Mouse (Mus musculus) bone marrow macrophage, adult 2 months (primary cell): Measurements from ENCODE around the gene Pde8b. TPM values are rescaled to one million over a fixed set of nuclear protein-coding genes. Genes with fewer than 3 reads are reported as not detected.

Experiments used
- H3K27ac ChIP-seq: 2 replicates; pipeline ENCODE4 v1.5.1; 2012; ENCODE audit warnings: low read depth, low read length; ENCODE audit not compliant: insufficient read depth
- H3K4me1 ChIP-seq: 2 replicates; pipeline ENCODE4 v1.6.1; 2012; ENCODE audit warnings: low read length; ENCODE audit not compliant: control insufficient read depth, insufficient read depth
- H3K4me3 ChIP-seq: 2 replicates; pipeline ENCODE4 v1.5.1; 2012; ENCODE audit warnings: mild to moderate bottlenecking, low read length, moderate library complexity; ENCODE audit not compliant: insufficient read depth
- CTCF ChIP-seq: IDR thresholded peaks from 2 replicates; pipeline ENCODE4 v1.5.1; 2012; ENCODE audit warnings: low read depth, mild to moderate bottlenecking, low read length, moderate library complexity
- POLR2A ChIP-seq: IDR thresholded peaks from 2 replicates; pipeline ENCODE4 v1.6.1; 2012; ENCODE audit warnings: mild to moderate bottlenecking, low read depth, low read length, borderline replicate concordance
- polyA plus RNA-seq: library from polyadenylated mRNA; stranded (reverse); fragments of >200 nt; gene quantifications from 2 replicates; pipeline ENCODE4 v1.2.4, GENCODE M21; 2012; ENCODE audit not compliant: missing spikeins, insufficient read depth, insufficient read length

Pde8b gene
- polyA plus RNA-seq, 1 experiment = 4.9 TPM

DNA sequence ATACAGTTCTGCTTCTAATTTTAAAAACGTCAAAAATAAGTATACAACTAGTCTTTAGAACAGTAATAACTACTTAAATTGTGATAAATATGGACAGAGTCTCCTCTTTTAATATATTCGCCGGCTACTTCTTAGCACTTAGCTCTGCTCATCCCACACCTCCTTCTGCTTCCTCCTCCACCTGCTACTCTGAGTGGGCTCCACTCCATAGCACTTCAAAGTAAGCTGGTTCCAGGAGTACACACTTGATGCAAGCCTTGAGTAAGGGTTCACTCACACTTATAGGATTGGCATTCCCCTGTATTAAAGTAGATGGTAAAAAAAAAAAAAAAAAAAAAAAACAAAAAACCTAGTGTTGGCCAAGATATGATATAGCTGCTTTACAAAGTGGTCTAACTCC, 89.9 kb downstream of the Pde8b start:
- Histone ChIP-seq H3K27ac (no peak overlapping the region), H3K4me3 (no peak overlapping the region), H3K4me1 (no peaks in the 10 kb centered on the region)
- TF ChIP-seq POLR2A = no peak
- no peak for TF ChIP-seq CTCF

DNA sequence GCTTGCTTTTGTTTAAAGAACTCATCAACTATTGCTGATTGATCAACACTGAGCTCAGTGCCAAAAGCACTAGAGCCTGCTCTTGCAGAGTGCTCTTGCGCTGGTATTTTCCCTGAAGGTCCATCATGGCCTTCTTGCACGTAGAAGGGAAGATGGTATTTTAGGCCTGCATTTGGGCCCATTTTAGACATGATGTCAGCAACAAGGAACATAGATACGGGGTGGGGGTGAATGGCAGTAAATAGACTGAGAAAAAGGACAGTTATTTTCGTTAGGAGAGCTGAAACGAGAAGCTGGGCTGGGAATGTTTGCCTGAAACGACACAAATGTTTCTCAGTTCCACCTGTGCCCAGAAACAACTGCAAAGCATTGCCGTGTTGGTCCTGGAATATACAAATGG, 91.2 kb downstream of the Pde8b start:
- H3K27ac ChIP-seq = no peak overlapping the region
- no peaks in the 10 kb centered on the region for H3K4me1 ChIP-seq
- no peak overlapping the region for H3K4me3 ChIP-seq
- TF ChIP-seq CTCF (no peak), POLR2A (no peak)

GRCm38 (mm10) chr13:95144746-95145145, 105.4 kb downstream of the Pde8b start:
- no peaks in the 10 kb centered on the region for H3K4me1 ChIP-seq
- H3K4me3 ChIP-seq = no peak overlapping the region
- TF ChIP-seq CTCF (no peak), POLR2A (no peak)
- H3K27ac ChIP-seq = no peak overlapping the region

DNA sequence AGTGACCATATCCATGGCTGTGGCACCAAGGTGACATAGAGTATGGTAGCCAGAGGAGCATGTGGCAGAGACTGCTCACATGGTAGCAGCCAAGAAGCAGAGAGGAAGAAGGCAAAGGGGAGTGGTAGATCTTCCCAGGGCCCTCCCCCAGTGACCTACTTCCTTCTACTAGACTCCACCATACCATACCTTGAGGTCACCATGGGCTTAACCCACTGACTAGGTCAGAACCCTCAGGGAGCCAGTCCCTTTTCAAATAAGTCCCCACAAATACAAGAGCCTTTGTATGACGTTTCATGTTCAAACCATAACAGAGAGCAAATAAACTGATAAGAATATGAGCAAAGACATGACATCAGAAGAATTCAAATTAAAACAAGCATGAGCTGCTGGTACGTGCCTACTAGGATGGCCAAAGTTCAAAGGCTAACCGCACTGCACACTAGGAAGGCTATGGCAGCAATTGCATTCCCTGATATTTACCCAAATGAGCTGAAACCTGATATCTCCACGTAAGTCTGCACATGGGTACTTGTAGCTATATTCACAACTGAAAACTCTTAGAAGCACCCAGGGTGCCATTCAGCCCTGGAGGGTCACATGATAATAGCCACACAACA, 109.6 kb downstream of the Pde8b start:
- Histone ChIP-seq H3K27ac (no peak overlapping the region), H3K4me1 (no peaks in the 10 kb centered on the region), H3K4me3 (no peak overlapping the region)
- TF ChIP-seq CTCF = no peak
- no peak for TF ChIP-seq POLR2A

- no peak overlapping the region for H3K27ac ChIP-seq
- TF ChIP-seq POLR2A (no peak), CTCF (no peak)
- H3K4me3 ChIP-seq = no peak overlapping the region
- H3K4me1 ChIP-seq = no peaks in the 10 kb centered on the region
These were observed 114.6 kb downstream of the Pde8b start for GRCm38 (mm10) chr13:95135326-95136150.

- TF ChIP-seq CTCF (no peak), POLR2A (no peak)
- Histone ChIP-seq H3K27ac (no peak overlapping the region), H3K4me1 (no peaks in the 10 kb centered on the region), H3K4me3 (no peak overlapping the region)
These were observed 118.3 kb downstream of the Pde8b start for GRCm38 (mm10) chr13:95131848-95132247.

DNA sequence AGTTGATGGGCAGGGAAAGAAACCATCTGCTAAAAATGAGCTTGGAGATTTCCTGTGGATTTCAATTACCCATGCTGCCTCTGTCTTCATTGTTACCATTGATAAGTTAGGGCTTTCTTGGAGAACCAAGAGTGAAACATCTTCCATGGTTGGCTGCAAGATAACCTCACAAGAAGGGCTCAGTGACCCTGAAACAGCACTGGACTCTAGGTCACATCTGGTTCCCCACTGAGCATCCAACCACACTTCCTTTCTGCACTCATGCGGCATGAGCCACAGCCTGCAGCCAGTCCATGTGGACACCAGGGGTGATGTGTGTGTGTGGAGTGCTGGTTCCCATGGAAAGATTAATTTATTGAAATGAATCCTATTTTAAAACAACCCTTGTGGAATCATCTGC, 119.1 kb downstream of the Pde8b start:
- no peaks in the 10 kb centered on the region for H3K4me1 ChIP-seq
- no peak overlapping the region for H3K4me3 ChIP-seq
- TF ChIP-seq CTCF (no peak), POLR2A (no peak)
- H3K27ac ChIP-seq = no peak overlapping the region

DNA sequence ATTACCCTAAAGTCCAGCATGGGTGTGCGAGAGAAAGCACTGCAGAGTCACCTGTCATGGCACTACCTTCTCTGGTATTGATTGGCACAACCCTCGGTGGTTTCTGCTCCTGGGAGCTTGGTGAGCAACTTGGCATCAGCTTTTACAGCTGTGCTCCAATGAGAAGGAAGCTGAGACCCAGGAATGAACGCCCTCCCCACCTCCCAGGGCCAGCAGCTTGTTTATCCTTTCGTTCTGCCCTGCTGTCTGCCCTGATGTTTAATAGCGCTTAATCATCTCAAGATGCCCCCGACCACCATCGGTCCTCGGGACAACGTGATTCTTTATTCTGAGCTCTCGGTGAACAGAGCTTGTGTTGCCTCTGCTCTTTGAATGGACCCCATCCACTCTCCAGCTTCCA, 122.8 kb downstream of the Pde8b start:
- TF ChIP-seq CTCF = no peak
- no peak for TF ChIP-seq POLR2A
- Histone ChIP-seq H3K27ac (no peak overlapping the region), H3K4me3 (no peak overlapping the region), H3K4me1 (no peaks in the 10 kb centered on the region)

DNA sequence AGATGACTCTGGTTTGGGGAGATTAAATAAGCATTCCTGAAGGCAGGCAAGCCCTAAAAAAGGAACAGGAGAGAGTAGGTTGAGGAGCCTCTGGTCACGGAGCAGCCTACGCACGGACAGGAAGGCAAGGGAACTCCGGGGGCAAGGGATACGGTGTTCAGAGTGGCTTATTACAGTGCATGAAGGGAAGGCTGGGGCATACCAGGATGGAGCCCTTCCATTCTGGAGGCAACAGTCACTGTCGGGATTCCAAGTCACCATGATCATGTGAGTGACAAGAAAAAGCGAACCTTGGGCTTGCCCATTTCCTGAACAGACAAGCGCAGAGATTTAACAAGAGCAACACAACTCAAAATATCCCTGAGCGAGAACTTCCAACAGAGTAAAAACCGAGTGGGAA, 123.3 kb downstream of the Pde8b start:
- TF ChIP-seq POLR2A = no peak
- no peak for TF ChIP-seq CTCF
- H3K27ac ChIP-seq = no peak overlapping the region
- H3K4me1 ChIP-seq = no peaks in the 10 kb centered on the region
- H3K4me3 ChIP-seq = no peak overlapping the region

GRCm38 (mm10) chr13:95125546-95126215, 124.5 kb downstream of the Pde8b start:
- TF ChIP-seq CTCF = no peak
- no peak for TF ChIP-seq POLR2A
- Histone ChIP-seq H3K4me3 (no peak overlapping the region), H3K27ac (no peak overlapping the region), H3K4me1 (no peaks in the 10 kb centered on the region)
